Mouse (Mus musculus) heart, adult 11 months (tissue): Measurements from ENCODE around the gene Smim7.

Experiments used
- DNase-seq: peaks from one replicate; pipeline ENCODE4 v3.0.0; 2022

Smim7 gene

DNA sequence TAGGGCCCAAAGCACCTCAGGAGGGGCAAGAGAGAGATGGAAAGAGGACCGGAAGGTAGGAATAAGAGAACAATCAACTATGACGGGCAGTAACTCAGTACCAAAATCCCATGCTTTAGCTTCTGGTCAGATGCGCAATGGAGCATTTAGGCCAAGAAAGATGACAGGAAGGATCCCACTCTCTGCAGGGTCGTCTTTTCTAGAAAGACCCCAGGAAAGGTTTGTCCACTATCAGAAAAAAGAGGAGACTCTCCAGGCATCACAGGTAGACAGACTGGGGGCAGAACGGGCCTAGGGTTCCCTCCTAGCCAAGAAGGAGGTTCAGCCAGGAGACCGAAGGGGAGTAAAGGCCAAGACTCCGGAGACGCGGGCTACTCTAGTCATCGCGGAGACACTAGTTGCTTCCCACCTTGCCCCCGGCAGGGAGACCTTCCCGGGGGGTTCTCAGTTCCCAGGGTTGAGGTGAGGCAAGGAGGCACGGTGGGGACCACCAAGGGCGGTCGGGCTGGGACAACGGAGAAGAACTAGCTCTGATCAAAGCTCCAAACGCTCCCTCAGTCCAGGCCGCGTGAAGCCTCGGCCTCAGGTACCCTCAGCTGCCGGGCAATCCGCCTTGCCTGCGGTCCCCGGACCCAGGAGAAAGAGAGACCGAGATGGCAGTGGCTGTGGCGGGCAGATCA is 23.6 kb downstream of the Smim7 start:
- peak; percentile 94 for DNase-seq

DNA sequence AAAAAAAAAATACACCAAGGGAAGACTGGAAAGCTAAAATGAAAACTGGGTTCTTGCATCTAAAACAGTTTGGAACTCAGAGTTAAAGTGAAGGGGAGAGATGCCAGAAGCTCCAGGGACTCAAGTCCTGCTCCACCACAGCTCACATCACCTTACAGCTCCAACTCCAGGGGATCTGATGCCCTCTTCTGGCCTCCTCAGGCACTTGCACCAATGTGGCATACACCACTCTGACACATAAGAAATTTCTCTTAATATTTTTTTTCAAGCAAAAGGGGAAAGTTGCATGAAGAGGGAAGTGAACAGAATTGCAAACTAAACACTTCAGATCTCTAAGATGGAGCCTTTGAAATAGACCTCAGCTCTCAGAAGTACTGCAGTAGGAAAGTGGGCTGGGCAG is 31.7 kb downstream of the Smim7 start:
- no peak for DNase-seq

DNA sequence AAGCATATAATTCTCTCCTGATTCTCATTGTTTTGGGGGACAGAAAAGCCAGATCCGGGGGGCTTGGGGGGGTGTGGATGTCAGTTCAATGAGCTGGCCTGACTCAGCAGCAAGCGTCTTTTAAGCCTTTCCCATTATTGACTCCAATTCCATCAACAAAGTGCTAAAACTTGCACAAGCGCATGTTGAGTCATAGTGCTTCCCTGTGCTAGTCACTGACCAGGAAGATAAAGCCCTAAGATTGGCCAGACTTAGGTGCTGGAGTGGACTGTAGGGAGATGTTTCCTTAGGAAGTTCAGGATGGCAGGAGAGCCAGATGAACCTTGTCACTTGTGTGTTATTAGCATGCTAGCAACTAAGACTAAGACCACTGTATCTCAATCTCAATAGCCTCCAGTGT is 36.0 kb downstream of the Smim7 start:
- no peak for DNase-seq

DNA sequence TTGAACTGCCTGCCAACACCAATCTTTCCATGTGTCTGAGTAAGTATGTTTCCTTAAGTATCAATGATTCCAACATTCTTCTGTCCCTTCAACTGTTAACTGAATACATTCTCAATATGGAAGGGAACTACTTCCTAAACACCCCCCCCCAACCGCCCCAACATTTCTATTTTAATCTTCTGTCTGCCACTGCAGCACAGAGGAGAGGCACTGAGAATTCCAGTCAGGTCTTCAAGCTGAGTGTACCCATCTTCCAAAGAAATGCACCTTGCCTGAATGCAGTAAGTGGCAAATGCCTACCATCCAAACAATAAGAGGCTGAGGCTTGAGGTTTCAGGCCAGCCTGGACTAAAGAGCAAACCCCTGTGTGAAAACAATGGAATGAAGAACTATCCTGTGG is 38.8 kb downstream of the Smim7 start:
- DNase-seq: no peak

DNA sequence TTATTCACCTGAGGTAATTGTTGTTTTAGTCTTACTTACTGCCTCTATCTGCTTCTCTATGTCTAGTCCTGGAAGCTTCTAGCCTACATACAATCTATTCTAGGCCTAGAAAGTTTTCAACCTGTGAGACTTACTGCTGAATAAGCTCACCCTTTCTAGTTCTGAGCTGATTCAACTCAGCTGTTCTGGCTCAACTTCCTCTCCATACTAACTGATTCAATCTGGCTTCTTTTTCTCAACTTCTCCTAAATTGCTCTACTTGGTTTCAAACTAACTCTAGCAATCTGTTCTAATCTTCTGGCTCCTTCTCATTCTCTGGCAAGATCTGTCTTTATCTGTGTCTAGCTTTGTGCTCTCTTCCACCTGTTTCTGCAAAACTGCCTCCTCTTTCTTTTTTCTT is 49.0 kb downstream of the Smim7 start:
- no peak for DNase-seq

DNA sequence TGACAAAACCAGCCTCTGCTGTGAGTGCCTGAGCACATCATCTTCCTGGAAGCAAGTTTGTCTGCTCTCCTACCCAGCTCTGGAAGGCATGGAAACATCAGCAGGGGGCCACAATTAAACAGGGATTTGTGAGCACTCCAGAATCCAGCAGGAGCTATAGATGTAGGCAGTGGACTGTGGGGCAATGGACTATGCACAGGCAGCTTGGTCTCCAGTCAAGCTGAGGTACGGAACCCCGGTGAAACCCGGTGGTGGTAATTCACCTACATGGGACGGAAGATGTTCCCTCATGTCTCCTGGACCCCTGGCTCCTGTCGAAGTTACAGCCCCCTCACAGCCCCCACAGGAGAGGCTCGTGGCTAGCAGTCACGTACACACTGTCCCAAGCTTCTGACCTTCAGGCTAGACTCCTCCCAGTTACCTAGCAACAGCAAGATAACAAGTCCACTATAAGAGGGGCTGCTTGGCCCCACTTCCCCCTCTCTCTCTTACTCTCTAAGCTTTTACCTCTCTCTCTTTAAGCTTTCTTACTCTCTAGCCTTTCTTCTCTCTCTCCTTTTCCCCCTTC is 53.4 kb downstream of the Smim7 start:
- DNase-seq: peak; percentile 93
